Comparison of ENCODE assay signal across 23 mouse cellular contexts in the genomic region with DNA sequence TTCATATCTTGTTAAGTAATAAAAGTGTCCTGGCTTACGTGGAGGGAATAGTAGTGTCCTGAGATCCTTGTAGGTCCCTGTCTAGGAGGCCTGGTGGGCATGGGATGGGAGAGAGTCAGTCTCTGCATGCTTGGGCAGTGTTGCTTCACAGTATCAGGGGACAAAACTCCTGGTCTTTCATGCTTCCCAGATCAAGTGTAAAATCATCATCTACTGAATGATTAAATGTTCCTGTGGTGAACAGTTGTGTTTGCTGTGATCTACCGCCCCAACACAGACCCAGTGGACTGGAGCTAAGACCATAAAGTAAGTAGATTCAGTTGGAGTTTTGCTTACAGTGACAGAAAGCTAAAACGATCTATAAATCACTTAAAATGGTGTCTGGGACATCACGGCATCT.
DNase-seq lines count a peak whose midpoint lies in the region; ATAC-seq and TF ChIP-seq lines count a peak whose summit lies in the region.
"Had no signal": no experiment of that assay in that cellular context is flagged by ENCODE, and none has a peak within 500 bp of the region (broad histone marks: within the 10 kb centered on the region; RNA-seq: fewer than 3 reads in every experiment).

No protein-coding gene starts in this region.

- 93% methylated on average over 4 of the region's 4 CpGs for WGBS in embryonic facial prominence, embryonic 13.5 days
- whole genome bisulfite sequencing in embryonic facial prominence, embryonic 10.5 days = 96% methylated on average over 4 of the region's 4 CpGs
- WGBS in kidney, embryonic 14.5 days = 27% methylated on average over 4 of the region's 4 CpGs
- WGBS in kidney, embryonic 16.5 days = 28% methylated on average over 4 of the region's 4 CpGs
- 67% methylated on average over 4 of the region's 4 CpGs for WGBS in kidney, adult 2 months

- ATAC-seq in embryonic facial prominence, embryonic 13.5 days (ENCODE audit: insufficient number of reproducible peaks, insufficient read depth, low FRiP score, low TSS enrichment, low read depth) = no peak
- ATAC-seq in kidney, embryonic 14.5 days (ENCODE audit: low FRiP score, low TSS enrichment) = peak; percentile 89
- peak; percentile 80 for ATAC-seq in kidney, embryonic 16.5 days (ENCODE audit: low FRiP score, low TSS enrichment)
- ATAC-seq: activated CD4-positive, CD25-positive, alpha-beta regulatory T cell, adult 4 months; CD4-positive, CD25-positive, alpha-beta regulatory T cell, adult 4 months; forebrain, embryonic 13.5 days; forebrain, embryonic 15.5 days; forebrain, postnatal 0 days; Patski had no signal

- H3K9ac ChIP-seq in embryonic facial prominence, embryonic 13.5 days = no peak overlapping the region
- H3K9ac ChIP-seq in kidney, embryonic 14.5 days (ENCODE audit: low read depth, low read length) = no peak overlapping the region
- no peak overlapping the region for H3K9ac ChIP-seq in kidney, embryonic 16.5 days (replicated peaks; ENCODE audit: low read length)
- H3K9ac ChIP-seq: forebrain, embryonic 13.5 days; forebrain, embryonic 15.5 days; forebrain, postnatal 0 days had no signal

- H3K4me2 ChIP-seq in embryonic facial prominence, embryonic 13.5 days = no peak overlapping the region
- H3K4me2 ChIP-seq in kidney, embryonic 14.5 days (replicated peaks; ENCODE audit: low read depth, low read length) = no peak overlapping the region
- no peak overlapping the region for H3K4me2 ChIP-seq in kidney, embryonic 16.5 days (replicated peaks; ENCODE audit: low read depth, low read length)
- H3K4me2 ChIP-seq: forebrain, embryonic 13.5 days; forebrain, embryonic 15.5 days had no signal

- H3K4me1 ChIP-seq in embryonic facial prominence, embryonic 13.5 days = peaks cover 9% of the 10 kb centered on the region
- H3K4me1 ChIP-seq in embryonic facial prominence, embryonic 10.5 days = peaks cover 3% of the 10 kb centered on the region; the same call in 1 of the 2 replicates
- 0 out of 2 replicates have a peak, but pooled peaks cover 9% of the 10 kb centered on the region for H3K4me1 ChIP-seq in kidney, embryonic 14.5 days (ENCODE audit: control insufficient read depth, insufficient read depth, low read length)
- peaks cover 8% of the 10 kb centered on the region; the same call in 1 of the 2 replicates for H3K4me1 ChIP-seq in kidney, embryonic 16.5 days (ENCODE audit: insufficient read depth, low read length)
- H3K4me1 ChIP-seq in kidney, adult 2 months (ENCODE audit: control insufficient read depth, insufficient read depth, low read length) = no peaks in the 10 kb centered on the region
- H3K4me1 ChIP-seq: forebrain, embryonic 13.5 days; forebrain, embryonic 15.5 days had no signal

- no peaks in the 10 kb centered on the region for H3K27me3 ChIP-seq in embryonic facial prominence, embryonic 13.5 days
- no peaks in the 10 kb centered on the region for H3K27me3 ChIP-seq in embryonic facial prominence, embryonic 10.5 days (replicated peaks; ENCODE audit: low read depth, poor library complexity, severe bottlenecking)
- H3K27me3 ChIP-seq in kidney, embryonic 14.5 days (ENCODE audit: control insufficient read depth, insufficient read depth, low read length) = no peaks in the 10 kb centered on the region
- H3K27me3 ChIP-seq in kidney, embryonic 16.5 days (ENCODE audit: insufficient read depth, low read length) = no peaks in the 10 kb centered on the region
- no peaks in the 10 kb centered on the region for H3K27me3 ChIP-seq in kidney, adult 2 months (replicated peaks; ENCODE audit: control insufficient read depth, insufficient read depth, low read length)
- H3K27me3 ChIP-seq: CH12.LX; forebrain, embryonic 13.5 days; forebrain, embryonic 15.5 days; Patski had no signal

- TF ChIP-seq CTCF in kidney, adult 2 months (conservative IDR thresholded peaks at IDR 0.05; ENCODE audit: insufficient read depth, insufficient read length, low read depth, low read length) = no peak

- no peak for TF ChIP-seq POLR2A in kidney, adult 2 months (IDR thresholded peaks at IDR 0.05; ENCODE audit: low read depth, low read length)

- no peaks in the 10 kb centered on the region for H3K9me3 ChIP-seq in embryonic facial prominence, embryonic 13.5 days
- H3K9me3 ChIP-seq in embryonic facial prominence, embryonic 10.5 days = no peaks in the 10 kb centered on the region
- H3K9me3 ChIP-seq in kidney, embryonic 14.5 days (ENCODE audit: control insufficient read depth, low read length) = no peaks in the 10 kb centered on the region; the same call in 1 of the 2 replicates
- 0 out of 2 replicates have a peak, but pooled peaks cover 2% of the 10 kb centered on the region for H3K9me3 ChIP-seq in kidney, embryonic 16.5 days (ENCODE audit: low read length)
- H3K9me3 ChIP-seq: forebrain, embryonic 13.5 days; forebrain, embryonic 15.5 days had no signal

- H3K4me3 ChIP-seq in embryonic facial prominence, embryonic 13.5 days = no peak overlapping the region
- no peak overlapping the region for H3K4me3 ChIP-seq in embryonic facial prominence, embryonic 10.5 days
- no peak overlapping the region for H3K4me3 ChIP-seq in kidney, embryonic 14.5 days (ENCODE audit: low read length)
- no peak overlapping the region for H3K4me3 ChIP-seq in kidney, embryonic 16.5 days (ENCODE audit: low read length)
- H3K4me3 ChIP-seq in kidney, adult 2 months (ENCODE audit: insufficient read depth, low read depth, low read length) = no peak overlapping the region
- H3K4me3 ChIP-seq: forebrain, embryonic 13.5 days; forebrain, embryonic 15.5 days had no signal

- no peak for DNase-seq in embryonic facial prominence, embryonic 10.5 days (ENCODE audit: low spot score)
- no peak for DNase-seq in kidney, adult 8-10 months
- DNase-seq in kidney, adult 2 months = no peak
- DNase-seq: adrenal gland, adult 8-10 months; adrenal gland, postnatal 14 days; adrenal gland, postnatal 36 days; B cell, adult 2 months; cerebellum, adult 11-12 months; cerebellum, adult 2 months; cerebellum, adult 9-10 months; cerebellum, postnatal 10 days; cerebellum, postnatal 25 days; forebrain, postnatal 0 days had no signal

- 0 out of 2 replicates have a peak overlapping the region, but pooled peaks have one; percentile 60 for H3K27ac ChIP-seq in embryonic facial prominence, embryonic 13.5 days
- no peak overlapping the region for H3K27ac ChIP-seq in embryonic facial prominence, embryonic 10.5 days (replicated peaks)
- no peak overlapping the region for H3K27ac ChIP-seq in kidney, embryonic 14.5 days (ENCODE audit: low read depth, low read length)
- peak overlapping the region; percentile 85 for H3K27ac ChIP-seq in kidney, embryonic 16.5 days (ENCODE audit: low read length)
- no peak overlapping the region for H3K27ac ChIP-seq in kidney, adult 2 months (ENCODE audit: insufficient read depth, low read depth, low read length)
- H3K27ac ChIP-seq: forebrain, embryonic 13.5 days; forebrain, embryonic 15.5 days had no signal

- H3K36me3 ChIP-seq in embryonic facial prominence, embryonic 13.5 days = 0 out of 2 replicates have a peak, but pooled peaks cover 3% of the 10 kb centered on the region
- no peaks in the 10 kb centered on the region for H3K36me3 ChIP-seq in embryonic facial prominence, embryonic 10.5 days (replicated peaks)
- H3K36me3 ChIP-seq in kidney, embryonic 14.5 days (ENCODE audit: control insufficient read depth, insufficient read depth, low read length) = no peaks in the 10 kb centered on the region; the same call in 1 of the 2 replicates
- H3K36me3 ChIP-seq in kidney, embryonic 16.5 days (ENCODE audit: insufficient read depth, low read length) = peaks cover 9% of the 10 kb centered on the region; the same call in 1 of the 2 replicates
- H3K36me3 ChIP-seq in kidney, adult 2 months (ENCODE audit: control insufficient read depth, insufficient read depth, low read length) = no peaks in the 10 kb centered on the region
- H3K36me3 ChIP-seq: forebrain, embryonic 15.5 days; G1E had no signal

Comparison
In these comparisons a context has a peak if more than half of its experiments do, and no peak if none do; other contexts are left out.
1. H3K27ac ChIP-seq: peak in embryonic facial prominence, embryonic 13.5 days (single experiment) and kidney, embryonic 16.5 days (single experiment); none in embryonic facial prominence, embryonic 10.5 days (single experiment), kidney, embryonic 14.5 days (single experiment) and kidney, adult 2 months (single experiment).